Mouse (Mus musculus) layer of hippocampus, adult 18-20 months (tissue): ENCODE measurements around the gene Flnc. TPM values are rescaled to one million over a fixed set of nuclear protein-coding genes. Genes with fewer than 3 reads are reported as not detected.
"Not testable (repeated sequence)": the region's sequence is repeated elsewhere in the genome, so short reads cannot be mapped to it uniquely, and the experiment has no call there.

Source experiments
- DNase-seq, 2 experiments: peaks; one replicate each; pipeline ENCODE4 v3.0.0; 2022; ENCODE audit warnings: low spot score in 2 of 2
- long read RNA-seq: library from polyadenylated mRNA; stranded (forward); transcript quantifications from one replicate; pipeline ENCODE4 v2.0.0, GENCODE M21; 2021
- total RNA-seq, 2 experiments: library from RNA; stranded (reverse); gene quantifications; 2 replicates each; pipeline ENCODE4 v1.2.3; 2021

The Flnc gene
- 1 to 10 TPM; 1.5 to 1.6 TPM for total RNA-seq
- long read RNA-seq, result 0 reads

GRCm38 (mm10) chr6:29433038-29433803 lies at the start of gene Flnc:
Flnc (plus strand) TSS chr6:29433256.
- DNase-seq, result no peak

GRCm38 (mm10) chr6:29388052-29388518 lies 45.0 kb upstream of the Flnc start, which contains the start of gene Opn1sw:
Opn1sw (minus strand) TSS chr6:29388468.
- DNase-seq, result no peak

GRCm38 (mm10) chr6:29388606-29389080 lies 44.4 kb upstream of the Flnc start:
- peak; percentile 62 to 83 for DNase-seq

- no peak for DNase-seq
Measured at GRCm38 (mm10) chr6:29389425-29389824, 43.6 kb upstream of the Flnc start.

GRCm38 (mm10) chr6:29390500-29390899 lies 42.6 kb upstream of the Flnc start:
- not testable (repeated sequence) for DNase-seq

- DNase-seq, result not testable (repeated sequence)
Measured at GRCm38 (mm10) chr6:29391241-29391640, 41.8 kb upstream of the Flnc start.

GRCm38 (mm10) chr6:29391802-29392201 lies 41.3 kb upstream of the Flnc start:
- DNase-seq, result peak in 1 of 2 experiments; percentile 22

GRCm38 (mm10) chr6:29394286-29394685 lies 38.8 kb upstream of the Flnc start:
- no peak for DNase-seq

- DNase-seq, result peak; percentile 78 to 83
Measured at GRCm38 (mm10) chr6:29395910-29396713, 36.9 kb upstream of the Flnc start, which contains the start of gene Ccdc136. Ccdc136 (plus strand) TSS chr6:29396309.

- no peak for DNase-seq
Measured at GRCm38 (mm10) chr6:29396714-29397540, 36.1 kb upstream of the Flnc start.

- peak in 1 of 2 experiments; percentile 41 for DNase-seq
Measured at GRCm38 (mm10) chr6:29397575-29397974, 35.5 kb upstream of the Flnc start.

- no peak for DNase-seq
Measured at GRCm38 (mm10) chr6:29399851-29400250, 33.2 kb upstream of the Flnc start.

GRCm38 (mm10) chr6:29402693-29403342 lies 30.2 kb upstream of the Flnc start:
- DNase-seq, result peak in 1 of 2 experiments; percentile 21

GRCm38 (mm10) chr6:29406412-29406811 lies 26.6 kb upstream of the Flnc start:
- peak in 1 of 2 experiments; percentile 30 for DNase-seq

GRCm38 (mm10) chr6:29415446-29415845 lies 17.6 kb upstream of the Flnc start:
- no peak for DNase-seq

- no peak for DNase-seq
Measured at GRCm38 (mm10) chr6:29420596-29420995, 12.5 kb upstream of the Flnc start.

- DNase-seq, result peak in 1 of 2 experiments; percentile 48
Measured at GRCm38 (mm10) chr6:29425118-29425517, 7.9 kb upstream of the Flnc start.

- DNase-seq, result no peak
Measured at GRCm38 (mm10) chr6:29426331-29426730, 6.7 kb upstream of the Flnc start.

- DNase-seq, result no peak
Measured at GRCm38 (mm10) chr6:29428171-29428570, 4.9 kb upstream of the Flnc start.
